Mouse (Mus musculus) bone marrow macrophage, adult 2 months (primary cell): Measurements from ENCODE around the gene Tldc2.

Source experiments
- CTCF ChIP-seq: IDR thresholded peaks from 2 replicates; pipeline ENCODE4 v1.5.1; 2012; ENCODE audit warnings: low read depth, mild to moderate bottlenecking, low read length, moderate library complexity
- POLR2A ChIP-seq: IDR thresholded peaks from 2 replicates; pipeline ENCODE4 v1.6.1; 2012; ENCODE audit warnings: mild to moderate bottlenecking, low read depth, low read length, borderline replicate concordance

DNA sequence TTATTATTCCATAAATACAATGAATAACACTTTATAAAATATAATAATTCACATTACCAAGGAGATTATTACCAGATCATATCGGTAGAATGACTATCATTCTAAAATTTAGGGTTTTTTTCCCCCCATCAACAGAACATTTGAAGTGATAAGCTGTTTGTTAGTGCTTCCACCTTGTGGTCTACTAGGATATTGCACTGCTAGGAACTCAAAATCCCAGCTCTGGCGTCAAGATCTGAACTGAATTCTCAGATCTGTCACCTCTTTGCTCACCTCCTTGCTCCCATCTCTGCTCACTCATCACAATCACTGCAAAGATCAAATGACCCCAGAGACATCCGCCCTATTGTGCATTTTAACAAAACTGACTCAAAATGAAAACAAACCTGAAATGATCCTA lies 30.1 kb downstream of the Tldc2 start:
- TF ChIP-seq CTCF (no peak), POLR2A (no peak)
